Mouse (Mus musculus): Measurements from ENCODE around the gene Zfp933. TPM values are rescaled to one million over a fixed set of nuclear protein-coding genes. Genes with fewer than 3 reads are reported as not detected.
"Not testable (repeated sequence)": the region's sequence is repeated elsewhere in the genome, so short reads cannot be mapped to it uniquely, and the experiment has no call there.

Gene Zfp933
- 10 to 100 TPM; 16.4 to 21.2 TPM for total RNA-seq (2021)
- long read RNA-seq, experiment 1, full-length matches to known transcripts: 3 of 3 reads
- long read RNA-seq, experiment 1, partial matches to known transcripts: 0 of 3 reads
- long read RNA-seq, experiment 1, other reads (novel, unspliced or antisense): 0 of 3 reads
- long read RNA-seq, experiment 2, full-length matches to known transcripts: 3 of 3 reads
- long read RNA-seq, experiment 2, partial matches to known transcripts: 0 of 3 reads
- long read RNA-seq, experiment 2, other reads (novel, unspliced or antisense): 0 of 3 reads

DNA sequence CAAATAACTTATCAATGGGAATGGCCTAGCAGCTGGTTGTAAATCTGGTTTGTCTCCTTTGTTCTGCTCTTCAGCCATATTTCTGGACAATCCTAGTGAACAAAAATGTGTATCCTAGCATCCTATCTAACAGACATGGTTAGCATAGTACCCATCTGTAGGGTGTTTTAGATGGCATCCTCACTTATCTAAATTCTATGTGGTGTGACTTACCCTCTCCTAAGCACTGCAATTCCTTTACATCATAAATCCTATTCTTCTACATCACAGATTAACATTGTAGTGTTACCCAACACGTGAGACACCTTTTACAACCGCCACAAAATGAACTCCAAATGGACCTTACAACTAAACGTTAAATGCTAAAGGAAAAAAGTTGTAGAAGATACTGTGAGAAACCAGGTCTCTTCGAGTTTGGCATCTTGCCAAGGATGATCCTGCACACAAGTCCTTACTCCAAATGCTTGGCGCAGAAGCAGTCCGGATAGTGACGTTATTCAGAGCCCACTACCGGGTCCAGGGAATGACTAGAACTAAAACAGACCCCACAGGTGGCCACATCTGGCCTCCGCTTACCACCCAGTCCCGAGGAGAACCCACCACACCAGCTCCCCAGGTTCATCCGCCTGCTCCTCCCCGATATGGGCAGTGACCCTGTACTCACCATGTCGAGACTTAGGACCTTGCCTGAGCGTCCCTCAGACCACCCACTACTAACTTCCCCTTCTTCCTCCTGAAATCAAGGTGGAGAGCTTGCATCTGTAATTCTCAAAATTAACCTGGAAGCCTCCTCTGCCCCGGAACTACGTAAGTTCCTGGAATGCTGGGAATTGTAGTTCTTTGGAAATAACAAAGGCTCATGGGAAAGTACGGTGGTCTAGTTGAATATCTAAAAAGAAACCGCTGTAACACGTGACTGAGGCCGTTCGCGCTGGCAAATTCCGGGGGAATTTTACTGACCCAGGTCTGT, at the start of gene Zfp933:
Gene Zfp933, minus strand, starts transcription at position 753 of the 970 bp plus-strand sequence.
- peak; percentile 76 for DNase-seq

DNA sequence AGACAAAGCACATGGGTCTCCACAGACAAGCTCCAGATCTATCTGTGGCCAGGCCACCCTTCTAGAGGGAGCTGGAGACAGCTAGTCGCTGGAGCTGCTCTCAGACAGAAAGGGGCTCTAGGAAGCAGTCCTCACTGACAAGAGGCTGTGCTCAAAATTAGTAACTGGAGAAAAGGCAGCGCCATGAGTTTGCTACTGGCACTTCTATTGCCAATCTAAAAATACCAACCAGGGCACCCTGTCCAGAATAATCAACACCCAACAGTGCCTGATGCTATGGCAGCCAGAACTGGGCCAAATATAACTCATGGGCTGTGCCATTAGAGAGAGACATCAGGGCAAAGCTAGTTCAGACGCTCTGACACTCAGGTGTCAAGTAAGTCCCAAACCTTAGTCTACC, 49.2 kb upstream of the Zfp933 start:
- DNase-seq: no peak

DNA sequence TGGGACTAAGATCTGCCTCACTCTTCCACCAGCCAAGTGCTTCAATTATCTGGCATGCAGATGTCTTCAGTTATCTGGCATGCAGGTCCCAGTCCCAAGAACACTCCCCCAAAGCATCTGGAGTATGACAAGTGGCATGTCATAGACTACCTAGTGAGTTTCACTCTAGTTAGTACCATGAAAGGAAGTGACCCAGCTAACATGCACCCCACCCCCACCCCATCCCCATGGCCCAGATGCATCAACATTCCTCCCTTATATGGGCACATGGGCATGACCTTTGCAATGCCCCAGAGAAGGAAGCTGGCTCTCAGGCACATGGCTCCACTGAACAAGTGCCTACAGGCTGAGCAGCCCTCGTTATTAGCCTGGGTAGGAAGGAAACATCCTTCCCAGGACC, 48.2 kb upstream of the Zfp933 start:
- DNase-seq: no peak

DNA sequence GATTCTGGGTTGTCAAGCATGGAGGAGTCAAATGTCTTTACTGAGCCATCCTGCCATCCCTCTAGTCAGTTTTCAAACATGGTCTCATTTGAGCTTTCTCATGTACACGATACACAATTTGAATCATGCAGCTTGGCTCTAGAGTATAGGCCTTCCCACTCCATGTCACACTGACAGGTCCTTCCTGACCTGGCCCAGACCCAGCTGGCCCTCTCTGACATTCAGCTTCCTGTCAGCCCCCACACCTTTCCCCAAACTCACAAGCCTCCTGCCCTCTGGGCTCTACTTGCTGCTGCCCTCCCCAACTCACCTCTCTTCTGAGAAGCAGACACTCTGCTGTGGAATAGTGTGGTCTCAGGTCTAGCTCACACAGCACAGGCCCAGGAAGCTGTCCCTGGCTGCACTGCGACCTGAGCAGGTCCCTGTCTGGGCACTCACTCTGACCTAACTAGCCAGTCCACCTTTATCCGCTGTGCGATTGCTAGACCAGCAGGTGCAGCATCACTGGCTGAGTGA, 47.7 kb upstream of the Zfp933 start:
- no peak for DNase-seq

DNA sequence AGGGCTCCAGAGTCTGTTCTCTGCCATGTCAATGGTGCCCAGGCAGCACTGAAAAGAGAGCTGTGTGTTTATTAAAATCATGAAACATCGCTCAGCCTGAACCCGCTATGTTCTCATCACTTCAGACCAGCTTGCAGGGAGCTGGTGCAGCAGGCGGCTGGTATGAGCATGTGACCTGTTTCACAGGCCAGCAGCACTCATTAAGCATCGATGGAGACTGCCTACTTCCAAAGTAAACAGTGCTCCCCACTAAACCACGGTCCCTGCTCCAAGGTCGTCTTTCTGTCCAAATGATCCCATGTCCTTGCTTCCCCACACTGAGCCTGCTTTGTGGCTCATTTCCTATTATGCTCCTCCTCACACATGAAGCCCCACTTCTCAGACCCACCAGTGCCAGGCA, 42.2 kb upstream of the Zfp933 start:
- peak; percentile 30 for DNase-seq

DNA sequence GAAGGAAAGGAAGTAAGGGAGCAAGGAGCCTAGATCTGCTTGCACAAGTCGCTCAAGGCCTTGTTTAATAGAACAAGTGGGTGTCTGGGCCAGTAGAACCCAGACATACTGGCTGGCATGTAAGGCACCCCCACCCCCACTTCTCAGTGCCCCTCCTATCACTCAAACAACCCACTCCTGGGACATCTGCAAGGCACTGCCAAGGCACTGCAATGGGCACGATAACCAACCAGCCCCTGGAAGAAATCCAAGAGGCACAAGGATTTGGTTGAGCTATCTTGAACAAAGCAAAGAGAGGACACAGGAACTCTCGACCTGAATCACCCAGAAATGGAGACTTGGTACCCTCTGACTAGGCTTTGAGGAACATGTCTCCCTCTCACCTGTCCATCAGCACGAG, 40.1 kb upstream of the Zfp933 start:
- DNase-seq: no peak

DNA sequence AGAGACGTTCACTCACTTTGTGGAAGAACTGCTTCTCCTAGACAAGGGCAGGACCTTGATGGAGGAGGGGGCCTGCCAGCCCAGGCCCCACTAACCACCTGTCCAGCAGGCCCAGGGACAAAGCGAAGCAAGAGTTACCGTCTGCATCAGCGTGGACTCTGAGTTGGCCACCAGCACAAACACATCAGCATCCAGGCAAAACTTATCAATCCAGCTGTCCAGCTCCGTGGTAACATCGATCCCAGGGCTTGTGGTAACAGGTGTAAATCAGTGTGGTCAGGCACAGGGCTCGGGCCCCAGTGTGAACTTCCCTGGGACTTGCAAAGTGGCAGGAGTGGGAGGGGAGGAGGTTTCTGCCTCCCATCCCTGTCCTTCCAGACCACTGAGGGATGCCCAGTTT, 39.1 kb upstream of the Zfp933 start:
- no peak for DNase-seq

DNA sequence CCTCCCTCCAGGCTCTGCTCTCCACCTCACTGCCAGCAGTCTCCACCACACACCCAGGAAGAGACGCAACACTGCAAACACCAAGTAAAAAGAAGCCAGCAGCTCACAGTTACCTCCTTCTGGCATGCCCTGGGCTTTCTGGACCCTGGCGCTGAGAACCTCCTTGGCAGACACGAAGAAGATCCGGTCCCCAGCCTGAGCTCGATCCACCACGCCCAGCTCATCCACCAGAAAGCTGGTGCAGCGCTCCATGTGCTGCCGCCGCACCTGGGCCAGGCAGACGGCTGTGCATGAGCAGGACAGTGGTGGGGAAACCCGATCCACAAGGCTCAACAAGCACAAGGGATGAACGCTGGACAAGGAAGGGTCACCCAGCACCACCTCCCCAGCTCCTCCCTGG, 38.0 kb upstream of the Zfp933 start:
- DNase-seq: no peak

DNA sequence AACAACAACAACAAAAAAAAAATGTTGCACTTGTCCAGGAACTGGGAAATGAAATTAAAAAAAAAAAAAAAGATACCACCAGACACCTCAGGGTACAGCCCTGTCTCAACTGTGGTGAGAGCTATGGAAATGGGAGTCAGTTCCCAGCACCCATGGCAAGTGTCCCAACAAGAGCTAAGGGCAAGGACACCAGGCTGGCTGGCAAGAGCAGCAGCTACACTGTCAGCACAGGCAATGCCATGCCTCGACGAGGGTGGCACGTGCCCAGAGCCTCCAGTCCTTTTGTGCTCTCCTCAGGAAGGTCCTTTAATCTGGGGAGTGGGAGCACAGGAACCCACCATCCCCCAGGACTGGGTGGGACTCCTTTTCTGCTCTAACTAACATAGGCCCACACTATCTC, 36.0 kb upstream of the Zfp933 start:
- DNase-seq: peak; percentile 34

DNA sequence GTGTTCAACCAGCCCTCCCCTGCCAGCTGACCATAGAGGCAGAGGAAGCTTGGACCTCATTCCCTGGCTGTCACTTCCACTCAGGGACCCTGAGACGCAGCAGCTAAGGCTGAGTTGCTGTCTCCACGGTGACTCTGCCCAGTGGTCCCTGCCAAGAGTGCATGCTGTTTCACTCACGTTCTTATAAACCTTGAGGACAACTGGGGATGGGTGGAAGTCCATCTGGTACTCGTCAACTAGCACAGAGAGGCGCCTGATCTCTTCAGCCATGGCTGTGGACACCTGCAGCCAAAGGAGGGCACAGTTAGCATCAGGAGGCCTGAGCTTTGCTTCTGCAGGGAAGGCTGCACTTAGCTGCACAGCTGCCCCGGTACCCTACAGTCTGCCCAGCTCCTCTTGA, 34.9 kb upstream of the Zfp933 start:
- no peak for DNase-seq

DNA sequence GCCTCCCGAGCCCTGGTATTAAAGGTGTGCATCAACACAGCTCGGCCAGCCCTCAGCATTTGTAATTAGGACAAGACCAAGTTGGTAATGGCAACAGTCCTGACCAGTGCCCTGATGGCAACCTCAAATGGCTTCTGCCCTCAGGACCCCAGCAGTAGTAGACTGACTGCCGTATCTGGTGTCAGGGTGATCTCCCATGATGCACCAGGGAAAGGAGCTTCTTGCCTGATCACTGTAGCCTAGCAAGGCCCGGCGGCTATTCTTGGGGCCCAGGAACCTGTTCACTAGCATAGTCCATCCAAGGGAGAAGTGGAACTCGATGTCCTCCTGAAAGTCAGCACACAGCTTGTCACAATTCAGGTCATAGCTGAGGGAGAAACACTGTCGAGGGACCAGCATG, 33.6 kb upstream of the Zfp933 start:
- no peak for DNase-seq

DNA sequence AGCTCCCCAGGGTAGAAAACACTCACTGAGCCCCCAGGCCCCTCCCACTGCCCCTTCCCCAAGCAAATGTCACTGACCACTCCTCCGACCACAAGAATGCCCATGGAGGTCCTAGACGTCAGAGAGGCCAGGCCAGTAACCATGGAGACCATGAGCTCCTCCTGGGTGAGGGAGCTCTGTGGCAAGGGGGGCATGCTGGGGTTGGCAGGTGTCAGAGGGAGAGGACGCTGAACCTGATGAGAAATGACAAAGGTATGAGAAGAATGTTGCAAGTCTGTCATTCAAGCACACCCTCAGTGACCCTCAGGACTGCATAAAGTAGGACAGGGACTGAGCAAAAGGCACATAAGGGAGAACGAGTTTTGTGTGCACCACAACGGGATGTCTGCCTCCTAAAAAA, 31.7 kb upstream of the Zfp933 start:
- no peak for DNase-seq

DNA sequence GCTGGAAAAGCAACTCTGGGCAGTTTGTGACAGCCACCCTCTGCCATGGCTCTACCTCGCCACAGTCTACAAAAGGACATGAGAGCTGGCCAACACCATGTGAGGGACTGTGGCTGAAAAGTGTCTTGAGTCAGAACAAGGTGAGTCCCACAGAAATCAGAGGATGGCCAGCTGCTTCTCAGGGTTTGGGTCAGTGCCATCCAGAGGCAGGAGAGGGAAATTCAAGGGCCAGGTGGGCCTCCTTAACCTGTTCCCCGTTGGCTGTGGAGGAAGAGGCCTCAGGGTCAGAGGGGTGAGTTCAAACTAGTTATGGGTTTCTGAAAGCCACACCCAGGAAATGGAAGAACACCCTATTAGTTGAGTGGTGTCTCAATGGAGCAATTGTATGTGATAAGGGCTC, 31.3 kb upstream of the Zfp933 start:
- DNase-seq: no peak

DNA sequence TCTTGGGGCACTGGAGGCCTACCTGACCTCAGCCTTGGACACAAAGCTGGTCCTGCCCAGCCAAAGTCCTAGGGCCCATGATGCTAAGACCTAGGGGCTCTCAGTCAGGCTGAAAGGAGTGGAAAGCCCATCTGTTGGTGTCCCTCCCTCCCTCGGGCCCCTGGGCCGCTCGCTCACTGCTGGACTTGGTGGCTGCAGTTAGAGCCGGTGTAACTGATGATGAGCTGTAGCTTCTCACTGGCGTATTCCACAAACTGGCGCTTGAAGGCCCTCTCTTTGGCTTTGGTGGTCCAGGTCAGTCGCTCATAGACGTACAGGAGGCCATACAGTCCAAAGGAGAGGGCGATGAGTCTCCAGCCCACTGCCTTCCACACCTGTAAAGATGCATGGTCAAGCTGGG, 30.4 kb upstream of the Zfp933 start:
- no peak for DNase-seq

DNA sequence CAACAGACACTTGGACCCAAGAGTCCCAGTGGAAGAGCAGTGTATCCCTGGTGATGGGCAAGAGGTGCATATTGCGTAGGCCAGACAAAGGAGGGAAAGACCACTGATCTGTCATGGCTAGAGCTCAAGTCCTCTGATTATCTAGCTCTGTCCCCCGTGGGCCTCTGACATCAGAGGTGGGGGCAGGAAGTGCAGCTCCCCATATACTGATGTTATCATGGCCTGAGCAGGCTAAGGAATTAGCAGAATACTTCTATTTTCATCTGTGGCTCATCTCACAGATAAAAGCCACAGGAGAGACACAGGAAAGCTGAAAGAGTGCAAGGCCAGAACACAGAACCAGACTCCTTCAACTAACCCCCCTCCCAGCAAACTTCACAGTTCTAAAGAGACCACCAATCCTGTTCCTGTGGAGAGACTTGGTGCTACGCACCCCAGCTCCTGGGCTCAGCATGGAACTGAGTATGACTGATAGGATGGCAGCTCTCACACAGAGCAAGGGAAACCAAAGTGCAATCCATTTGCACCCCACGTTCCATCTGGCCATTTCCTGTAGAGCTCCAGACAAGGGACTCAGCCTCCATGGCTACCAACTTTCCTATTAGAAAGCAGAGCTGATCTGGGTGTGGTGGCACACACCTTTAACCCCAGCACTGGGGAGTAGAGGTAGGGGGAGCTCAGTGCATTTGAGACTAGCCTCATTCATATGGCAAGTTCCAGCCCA, 27.8 kb upstream of the Zfp933 start:
- no peak for DNase-seq

DNA sequence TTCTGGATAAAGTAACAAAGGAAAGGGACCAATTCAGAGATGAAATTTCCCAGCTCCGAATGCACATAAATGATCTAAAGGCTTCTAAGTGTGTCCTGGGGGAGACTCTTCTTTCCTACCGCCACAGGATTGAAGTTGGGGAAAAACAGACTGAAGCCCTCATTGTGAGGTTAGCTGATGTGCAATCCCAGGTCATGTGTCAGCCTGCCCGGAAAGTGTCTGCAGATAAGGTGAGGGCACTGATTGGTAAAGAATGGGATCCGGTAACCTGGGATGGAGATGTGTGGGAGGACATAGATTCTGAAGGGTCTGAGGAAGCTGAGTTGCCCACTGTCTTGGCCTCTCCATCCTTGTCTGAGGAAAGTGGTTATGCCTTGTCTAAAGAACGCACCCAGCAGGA, 21.1 kb upstream of the Zfp933 start:
- DNase-seq: no peak

DNA sequence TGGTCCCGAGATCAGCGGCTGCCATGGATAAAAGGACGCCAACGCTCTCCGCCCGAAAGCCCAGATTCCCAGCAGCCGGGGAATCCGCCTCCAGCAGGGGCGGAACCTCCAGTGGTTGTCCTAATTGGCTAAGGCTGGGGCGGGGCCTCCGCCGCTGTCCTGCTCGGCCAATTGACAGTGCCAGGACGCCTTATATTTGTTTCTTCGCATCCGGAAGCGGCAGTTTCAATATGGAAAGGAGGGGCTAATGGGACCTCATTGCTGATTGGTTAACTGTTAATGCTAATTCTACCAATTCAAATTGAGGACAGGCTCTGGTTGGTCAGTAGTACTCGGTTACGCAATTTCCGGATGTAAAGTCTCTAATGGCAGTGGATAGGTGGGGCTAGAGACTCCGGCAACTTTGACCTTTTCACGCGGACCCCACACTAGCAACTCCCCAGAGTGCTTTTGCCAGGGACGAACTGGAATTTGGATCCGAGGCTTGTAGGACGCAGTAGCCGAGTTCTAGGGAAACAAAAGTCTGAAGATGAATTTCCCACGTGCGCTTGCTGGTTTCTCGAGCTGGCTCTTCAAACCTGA, 20.4 kb upstream of the Zfp933 start, which contains the start of the genes Miip and Fv1:
Gene Miip, minus strand, starts transcription at position 367 of the 582 bp plus-strand sequence.
Gene Fv1, plus strand, starts transcription at position 530 of the 582 bp plus-strand sequence.
- DNase-seq: peak; percentile 96

DNA sequence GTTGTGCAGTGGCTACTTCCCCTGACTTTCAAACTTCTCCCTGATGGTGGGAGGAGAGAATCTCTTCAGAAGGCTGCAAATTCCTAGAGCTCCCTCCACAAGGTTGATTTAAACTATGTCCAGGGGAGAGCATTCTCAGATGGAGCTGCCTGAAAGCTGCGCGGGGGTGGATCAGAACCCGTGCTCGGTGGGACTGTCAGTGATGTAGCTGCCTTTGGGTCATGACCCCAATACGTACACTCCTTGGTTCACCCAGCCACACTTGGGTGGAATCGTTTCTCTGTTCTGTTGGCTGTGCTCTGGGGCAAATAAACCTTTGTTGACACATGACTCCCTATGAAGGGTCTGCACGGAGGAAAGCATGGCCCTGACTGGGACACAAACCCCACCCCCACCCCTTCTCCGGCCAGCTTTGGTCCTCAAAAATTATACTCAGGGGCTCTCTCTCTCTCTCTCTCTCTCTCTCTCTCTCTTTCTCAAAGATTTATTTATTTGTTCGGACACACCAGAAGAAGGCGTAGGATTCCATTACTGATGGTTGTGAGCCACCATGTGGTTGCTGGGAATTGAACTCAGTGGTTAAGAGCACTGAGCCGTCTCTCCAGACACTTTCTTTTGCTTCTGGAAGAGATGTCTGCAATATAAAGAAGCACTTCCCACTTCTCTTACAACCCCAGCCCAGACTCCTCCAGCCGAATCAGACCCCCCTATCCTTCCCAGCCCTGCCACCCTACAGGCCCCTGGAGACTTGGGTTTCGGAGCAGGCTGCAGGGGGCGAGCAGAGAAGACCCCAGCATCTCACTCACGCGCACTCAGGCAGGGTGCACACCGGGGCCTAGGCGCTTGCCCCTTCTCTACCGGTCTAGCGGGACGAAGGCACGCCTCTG, 19.6 kb upstream of the Zfp933 start:
- DNase-seq: no peak

DNA sequence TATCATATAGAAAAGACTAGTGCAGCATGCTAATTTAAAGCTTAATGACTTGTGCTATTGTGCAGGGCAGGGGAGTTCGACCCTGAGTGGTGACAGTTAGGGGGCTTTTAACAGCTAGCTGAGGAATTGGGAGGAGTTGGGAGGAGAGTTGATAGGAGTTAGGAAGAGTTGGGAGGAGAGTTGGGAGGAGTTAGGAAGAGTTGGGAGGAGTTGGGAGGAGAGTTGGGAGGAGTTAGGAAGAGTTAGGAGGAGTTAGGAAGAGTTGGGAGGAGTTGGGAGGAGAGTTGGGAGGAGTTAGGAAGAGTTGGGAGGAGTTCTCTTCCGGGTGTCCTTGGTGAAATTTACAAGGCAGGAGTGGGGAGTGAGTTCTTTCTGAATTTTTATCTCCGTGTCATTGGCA, 18.6 kb upstream of the Zfp933 start:
- DNase-seq: not testable (repeated sequence)

DNA sequence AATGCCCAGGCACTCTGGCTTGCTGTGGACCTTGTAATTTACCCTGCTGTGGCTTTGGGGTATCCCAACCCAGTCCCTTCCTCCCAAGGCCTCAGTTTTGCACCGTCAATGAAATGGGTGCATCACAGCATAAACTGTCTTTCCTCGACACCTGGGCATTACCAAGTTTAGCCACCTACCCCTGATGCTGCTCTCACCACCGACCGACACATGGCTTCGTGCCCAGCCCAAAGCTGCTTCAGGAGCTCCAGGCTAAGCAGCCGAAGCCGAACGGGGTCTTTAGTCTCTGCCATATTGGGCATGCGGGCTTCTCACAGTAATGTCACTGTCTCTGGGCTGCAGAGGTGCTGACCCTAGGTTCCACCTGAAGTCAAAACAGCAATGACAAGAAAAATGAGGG, 17.9 kb upstream of the Zfp933 start:
- no peak for DNase-seq

DNA sequence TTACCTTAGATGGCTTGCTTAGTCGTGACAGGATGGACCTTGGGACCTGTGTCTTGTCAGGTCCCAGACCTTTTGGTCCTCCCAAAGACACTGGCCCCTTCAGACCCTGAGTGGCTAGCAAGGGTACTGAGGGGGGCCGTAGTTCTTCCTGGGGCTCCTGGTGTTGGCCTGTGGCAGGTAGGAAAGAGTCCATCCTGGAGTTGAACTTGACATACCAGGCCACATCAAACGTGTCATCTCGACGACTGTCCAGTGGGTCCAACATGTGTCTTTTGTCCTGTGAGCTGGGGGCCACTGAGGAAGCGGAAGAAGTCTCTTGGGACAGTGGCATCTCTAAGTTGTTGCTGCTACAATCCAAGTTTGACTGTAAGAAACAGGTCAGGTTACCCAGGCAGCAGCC, 17.5 kb upstream of the Zfp933 start:
- no peak for DNase-seq
